Mouse (Mus musculus) megakaryocyte, embryonic 14.5 days (primary cell): ENCODE results near the gene Lrrc28.

Experiments used
- FLI1 ChIP-seq: IDR thresholded peaks from 2 replicates; pipeline ENCODE4 v1.6.1; 2012; ENCODE audit warnings: low read length, inconsistent platforms, mixed read lengths
- GATA1 ChIP-seq: IDR thresholded peaks from 3 replicates; pipeline ENCODE4 v1.6.1; 2012; ENCODE audit warnings: mixed read lengths, low read length, inconsistent platforms, borderline replicate concordance

- TF ChIP-seq GATA1 (no peak), FLI1 (no peak)
Measured at GRCm38 (mm10) chr7:67632380-67632779, 12.7 kb downstream of the Lrrc28 start.
